Mouse (Mus musculus): Measurements from ENCODE around the gene Plcg1. TPM values are rescaled to one million over a fixed set of nuclear protein-coding genes. Genes with fewer than 3 reads are reported as not detected.

The Plcg1 gene
- polyA plus RNA-seq, 1 experiment from 2014 or later: 60.3 TPM

- H3K4me1 ChIP-seq (ENCODE audit: control insufficient read depth, insufficient read depth, low read length): peaks cover 10% of the 10 kb centered on the region
- ATAC-seq (ENCODE audit: low FRiP score, low TSS enrichment): no peak
Observed at GRCm38 (mm10) chr2:160741580-160741979, 10.5 kb downstream of the Plcg1 start.

GRCm38 (mm10) chr2:160742161-160742609 is 11.1 kb downstream of the Plcg1 start:
- H3K9ac ChIP-seq (ENCODE audit: low read depth, low read length): no peak overlapping the region

More at GRCm38 (mm10) chr2:160741580-160741979, 10.5 kb downstream of the Plcg1 start:
- WGBS: 75% methylated on average over 3 of the region's 3 CpGs
- Histone ChIP-seq H3K9ac (ENCODE audit: low read depth, low read length) (no peak overlapping the region), H3K4me2 (replicated peaks; ENCODE audit: low read depth, low read length) (no peak overlapping the region), H3K9me3 (ENCODE audit: control insufficient read depth, low read length) (no peaks in the 10 kb centered on the region), H3K27ac (ENCODE audit: low read depth, low read length) (peak overlapping the region; percentile 67), H3K27me3 (ENCODE audit: control insufficient read depth, insufficient read depth, low read length) (no peaks in the 10 kb centered on the region), H3K4me3 (ENCODE audit: low read length) (no peak overlapping the region), H3K36me3 (ENCODE audit: control insufficient read depth, insufficient read depth, low read length) (peaks cover 18% of the 10 kb centered on the region)

GRCm38 (mm10) chr2:160744040-160744822 is 13.1 kb downstream of the Plcg1 start:
- Histone ChIP-seq H3K9ac (ENCODE audit: low read depth, low read length) (no peak overlapping the region), H3K4me2 (replicated peaks; ENCODE audit: low read depth, low read length) (no peak overlapping the region), H3K36me3 (ENCODE audit: control insufficient read depth, insufficient read depth, low read length) (peaks cover 36% of the 10 kb centered on the region), H3K4me3 (ENCODE audit: low read length) (no peak overlapping the region), H3K27ac (ENCODE audit: low read depth, low read length) (no peak overlapping the region), H3K9me3 (ENCODE audit: control insufficient read depth, low read length) (no peaks in the 10 kb centered on the region), H3K4me1 (ENCODE audit: control insufficient read depth, insufficient read depth, low read length) (peaks cover 10% of the 10 kb centered on the region; the same call in 1 of the 2 replicates), H3K27me3 (ENCODE audit: control insufficient read depth, insufficient read depth, low read length) (no peaks in the 10 kb centered on the region)
- ATAC-seq (ENCODE audit: low FRiP score, low TSS enrichment): no peak; the same call in 1 of the 2 replicates
- WGBS: 77% methylated on average over 7 of the region's 7 CpGs

More at GRCm38 (mm10) chr2:160742161-160742609, 11.1 kb downstream of the Plcg1 start:
- H3K36me3 ChIP-seq (ENCODE audit: control insufficient read depth, insufficient read depth, low read length): peaks cover 20% of the 10 kb centered on the region
- no peaks in the 10 kb centered on the region for H3K9me3 ChIP-seq (ENCODE audit: control insufficient read depth, low read length)
- peaks cover 10% of the 10 kb centered on the region for H3K4me1 ChIP-seq (ENCODE audit: control insufficient read depth, insufficient read depth, low read length)
- H3K27ac ChIP-seq (ENCODE audit: low read depth, low read length): peak overlapping the region; percentile 67
- no peak for ATAC-seq (ENCODE audit: low FRiP score, low TSS enrichment)
- H3K4me2 ChIP-seq (replicated peaks; ENCODE audit: low read depth, low read length): no peak overlapping the region
- no peaks in the 10 kb centered on the region for H3K27me3 ChIP-seq (ENCODE audit: control insufficient read depth, insufficient read depth, low read length)
- no peak overlapping the region for H3K4me3 ChIP-seq (ENCODE audit: low read length)
- WGBS: 76% methylated on average over 1 of the region's 1 CpGs

- H3K27me3 ChIP-seq (ENCODE audit: control insufficient read depth, insufficient read depth, low read length): no peaks in the 10 kb centered on the region
- H3K4me1 ChIP-seq (ENCODE audit: control insufficient read depth, insufficient read depth, low read length): peaks cover 10% of the 10 kb centered on the region; the same call in 1 of the 2 replicates
- H3K36me3 ChIP-seq (ENCODE audit: control insufficient read depth, insufficient read depth, low read length): peaks cover 42% of the 10 kb centered on the region
- ATAC-seq (ENCODE audit: low FRiP score, low TSS enrichment): no peak
- H3K9ac ChIP-seq (ENCODE audit: low read depth, low read length): no peak overlapping the region
- WGBS: 80% methylated on average over 5 of the region's 5 CpGs
- H3K4me2 ChIP-seq (replicated peaks; ENCODE audit: low read depth, low read length): no peak overlapping the region
- H3K27ac ChIP-seq (ENCODE audit: low read depth, low read length): no peak overlapping the region
- H3K4me3 ChIP-seq (ENCODE audit: low read length): no peak overlapping the region
- H3K9me3 ChIP-seq (ENCODE audit: control insufficient read depth, low read length): no peaks in the 10 kb centered on the region
Observed at GRCm38 (mm10) chr2:160744823-160745210, 13.7 kb downstream of the Plcg1 start.

GRCm38 (mm10) chr2:160745497-160745896 is 14.4 kb downstream of the Plcg1 start:
- Histone ChIP-seq H3K9me3 (ENCODE audit: control insufficient read depth, low read length) (no peaks in the 10 kb centered on the region), H3K27me3 (ENCODE audit: control insufficient read depth, insufficient read depth, low read length) (no peaks in the 10 kb centered on the region), H3K36me3 (ENCODE audit: control insufficient read depth, insufficient read depth, low read length) (peaks cover 48% of the 10 kb centered on the region), H3K4me3 (ENCODE audit: low read length) (no peak overlapping the region), H3K9ac (ENCODE audit: low read depth, low read length) (no peak overlapping the region), H3K27ac (ENCODE audit: low read depth, low read length) (no peak overlapping the region), H3K4me1 (ENCODE audit: control insufficient read depth, insufficient read depth, low read length) (peaks cover 7% of the 10 kb centered on the region; the same call in 1 of the 2 replicates), H3K4me2 (replicated peaks; ENCODE audit: low read depth, low read length) (no peak overlapping the region)
- 100% methylated on average over 1 of the region's 1 CpGs for WGBS
- no peak for ATAC-seq (ENCODE audit: low FRiP score, low TSS enrichment)

GRCm38 (mm10) chr2:160746637-160747036 is 15.5 kb downstream of the Plcg1 start:
- no peak overlapping the region for H3K27ac ChIP-seq (ENCODE audit: low read depth, low read length)
- H3K9me3 ChIP-seq (ENCODE audit: control insufficient read depth, low read length): no peaks in the 10 kb centered on the region
- 0 out of 2 replicates have a peak, but pooled peaks cover 4% of the 10 kb centered on the region for H3K4me1 ChIP-seq (ENCODE audit: control insufficient read depth, insufficient read depth, low read length)
- no peak for ATAC-seq (ENCODE audit: low FRiP score, low TSS enrichment)
- H3K9ac ChIP-seq (ENCODE audit: low read depth, low read length): no peak overlapping the region
- no peak overlapping the region for H3K4me2 ChIP-seq (replicated peaks; ENCODE audit: low read depth, low read length)
- WGBS: 93% methylated on average over 5 of the region's 5 CpGs
- peaks cover 56% of the 10 kb centered on the region for H3K36me3 ChIP-seq (ENCODE audit: control insufficient read depth, insufficient read depth, low read length)
- no peaks in the 10 kb centered on the region for H3K27me3 ChIP-seq (ENCODE audit: control insufficient read depth, insufficient read depth, low read length)
- no peak overlapping the region for H3K4me3 ChIP-seq (ENCODE audit: low read length)

GRCm38 (mm10) chr2:160747075-160747474 is 16.0 kb downstream of the Plcg1 start:
- 90% methylated on average over 10 of the region's 10 CpGs for WGBS
- no peak overlapping the region for H3K4me3 ChIP-seq (ENCODE audit: low read length)
- no peak overlapping the region for H3K9ac ChIP-seq (ENCODE audit: low read depth, low read length)
- 0 out of 2 replicates have a peak, but pooled peaks cover 4% of the 10 kb centered on the region for H3K4me1 ChIP-seq (ENCODE audit: control insufficient read depth, insufficient read depth, low read length)
- H3K27me3 ChIP-seq (ENCODE audit: control insufficient read depth, insufficient read depth, low read length): no peaks in the 10 kb centered on the region
- no peak for ATAC-seq (ENCODE audit: low FRiP score, low TSS enrichment)
- H3K36me3 ChIP-seq (ENCODE audit: control insufficient read depth, insufficient read depth, low read length): peaks cover 60% of the 10 kb centered on the region
- H3K9me3 ChIP-seq (ENCODE audit: control insufficient read depth, low read length): no peaks in the 10 kb centered on the region
- no peak overlapping the region for H3K27ac ChIP-seq (ENCODE audit: low read depth, low read length)
- no peak overlapping the region for H3K4me2 ChIP-seq (replicated peaks; ENCODE audit: low read depth, low read length)

GRCm38 (mm10) chr2:160756583-160757203 is 25.6 kb downstream of the Plcg1 start:
- no peak overlapping the region for H3K27ac ChIP-seq (ENCODE audit: low read depth, low read length)
- H3K36me3 ChIP-seq (ENCODE audit: control insufficient read depth, insufficient read depth, low read length): peaks cover 100% of the 10 kb centered on the region
- H3K4me2 ChIP-seq (replicated peaks; ENCODE audit: low read depth, low read length): no peak overlapping the region
- ATAC-seq (ENCODE audit: low FRiP score, low TSS enrichment): no peak
- H3K9me3 ChIP-seq (ENCODE audit: control insufficient read depth, low read length): no peaks in the 10 kb centered on the region
- 76% methylated on average over 6 of the region's 6 CpGs for WGBS
- H3K9ac ChIP-seq (ENCODE audit: low read depth, low read length): no peak overlapping the region
- no peaks in the 10 kb centered on the region for H3K4me1 ChIP-seq (ENCODE audit: control insufficient read depth, insufficient read depth, low read length)
- no peak overlapping the region for H3K4me3 ChIP-seq (ENCODE audit: low read length)
- H3K27me3 ChIP-seq (ENCODE audit: control insufficient read depth, insufficient read depth, low read length): no peaks in the 10 kb centered on the region

All from kidney, embryonic 14.5 days (tissue).